Mouse (Mus musculus) embryonic facial prominence, embryonic 14.5 days (tissue): ENCODE measurements around the gene Csnk2b. TPM values are rescaled to one million over a fixed set of nuclear protein-coding genes. Genes with fewer than 3 reads are reported as not detected.

Experiments used
- ATAC-seq: fragments of 200-750 bp; cut with Nextera tagmentation; 2 replicates; pipeline ENCODE4 v1.8.0; 2017; ENCODE audit warnings: low read depth, moderate number of reproducible peaks, moderate TSS enrichment
- DNase-seq: peaks from one replicate; pipeline ENCODE4 v3.0.0-alpha.2; 2015; ENCODE audit warnings: low spot score
- H3K27ac ChIP-seq: fragments of 300-500 bp; sonication (generic); replicated peaks from 2 replicates; pipeline ENCODE4 v1.5.1; 2014; ENCODE audit warnings: low read depth, mild to moderate bottlenecking, low read length, moderate library complexity
- H3K27me3 ChIP-seq: fragments of 300-500 bp; sonication (generic); replicated peaks from 2 replicates; pipeline ENCODE4 v1.6.1; 2014; ENCODE audit warnings: low read length; ENCODE audit not compliant: control insufficient read depth, insufficient read depth
- H3K36me3 ChIP-seq: fragments of 300-500 bp; sonication (generic); 2 replicates; pipeline ENCODE4 v1.6.1; 2014; ENCODE audit warnings: low read length, mixed read lengths; ENCODE audit not compliant: control insufficient read depth, insufficient read depth
- H3K4me1 ChIP-seq: fragments of 300-500 bp; sonication (generic); 2 replicates; pipeline ENCODE4 v1.6.1; 2014; ENCODE audit warnings: antibody characterized with exemption, low read length; ENCODE audit not compliant: control insufficient read depth, insufficient read depth
- H3K4me2 ChIP-seq: fragments of 300-500 bp; sonication (generic); 2 replicates; pipeline ENCODE4 v1.6.1; 2014; ENCODE audit warnings: low read depth, mild to moderate bottlenecking, low read length, moderate library complexity, mixed read lengths
- H3K4me3 ChIP-seq: fragments of 300-500 bp; sonication (generic); 2 replicates; pipeline ENCODE4 v1.5.1; 2014; ENCODE audit warnings: low read depth, mild to moderate bottlenecking, low read length
- H3K9ac ChIP-seq: fragments of 300-500 bp; sonication (generic); 2 replicates; pipeline ENCODE4 v1.6.1; 2014; ENCODE audit warnings: low read depth, mild to moderate bottlenecking, low read length, moderate library complexity, mixed read lengths
- H3K9me3 ChIP-seq: fragments of 300-500 bp; sonication (generic); 2 replicates; pipeline ENCODE4 v1.6.1; 2016; ENCODE audit warnings: low read length; ENCODE audit not compliant: control insufficient read depth
- WGBS: fragments of 180-500 bp; shearing (Covaris S2); extraction: QIAGEN DNeasy Blood & Tissue Kit; methylation state at CpG from one replicate; pipeline ENCODE4 v1.1.7; 2014; 5-methylcytosine and 5-hydroxymethylcytosine counted together
- polyA plus RNA-seq: library from polyadenylated mRNA; unstranded; fragments of >200 nt; fragmentation: Nextera tagmentation; extraction: Ambion mirVana; gene quantifications from 2 replicates; pipeline ENCODE4 v1.2.1, GENCODE M21; 2014

Csnk2b gene
- polyA plus RNA-seq, 1 experiment from 2014 or later = 279 TPM

GRCm38 (mm10) chr17:35163326-35164081 lies 41.7 kb upstream of the Csnk2b start:
- H3K27me3 ChIP-seq = no peaks in the 10 kb centered on the region
- H3K9me3 ChIP-seq = no peaks in the 10 kb centered on the region
- peaks cover 21% of the 10 kb centered on the region for H3K4me1 ChIP-seq
- DNase-seq (no peak), ATAC-seq (no peak)
- 9% methylated on average over 8 of the region's 8 CpGs for WGBS
- peak overlapping the region; percentile 84 for H3K4me2 ChIP-seq
- H3K9ac ChIP-seq = peak overlapping the region; percentile 99
- H3K36me3 ChIP-seq = peaks cover 38% of the 10 kb centered on the region
- peak overlapping the region; percentile 93 for H3K4me3 ChIP-seq
- H3K27ac ChIP-seq = peak overlapping the region; percentile 94

GRCm38 (mm10) chr17:35162730-35163129 lies 40.9 kb upstream of the Csnk2b start:
- peak overlapping the region; percentile 84 for H3K4me2 ChIP-seq
- H3K4me3 ChIP-seq = peak overlapping the region; percentile 93
- H3K4me1 ChIP-seq = peaks cover 21% of the 10 kb centered on the region
- ATAC-seq = no peak
- H3K9me3 ChIP-seq = no peaks in the 10 kb centered on the region
- peaks cover 46% of the 10 kb centered on the region for H3K36me3 ChIP-seq
- H3K9ac ChIP-seq = peak overlapping the region; percentile 99
- 25% methylated on average over 12 of the region's 12 CpGs for WGBS
- no peaks in the 10 kb centered on the region for H3K27me3 ChIP-seq
- H3K27ac ChIP-seq = no peak overlapping the region
- no peak for DNase-seq

GRCm38 (mm10) chr17:35162121-35162520 lies 40.3 kb upstream of the Csnk2b start:
- Histone ChIP-seq H3K36me3 (peaks cover 52% of the 10 kb centered on the region), H3K9me3 (no peaks in the 10 kb centered on the region), H3K4me2 (peak overlapping the region; percentile 84), H3K4me1 (peaks cover 21% of the 10 kb centered on the region), H3K27me3 (no peaks in the 10 kb centered on the region), H3K27ac (no peak overlapping the region), H3K4me3 (peak overlapping the region; percentile 93), H3K9ac (peak overlapping the region; percentile 43; the same call in 1 of the 2 replicates)
- WGBS = 69% methylated on average over 14 of the region's 14 CpGs
- no peak for DNase-seq
- no peak for ATAC-seq

- DNase-seq (no peak), ATAC-seq (no peak)
- Histone ChIP-seq H3K4me3 (no peak overlapping the region), H3K9me3 (no peaks in the 10 kb centered on the region), H3K36me3 (peaks cover 59% of the 10 kb centered on the region), H3K9ac (no peak overlapping the region), H3K4me1 (peaks cover 20% of the 10 kb centered on the region), H3K4me2 (no peak overlapping the region), H3K27me3 (no peaks in the 10 kb centered on the region), H3K27ac (no peak overlapping the region)
- WGBS = 86% methylated on average over 11 of the region's 11 CpGs
These were observed 39.6 kb upstream of the Csnk2b start for GRCm38 (mm10) chr17:35161421-35161820.

- DNase-seq (no peak), ATAC-seq (no peak)
- H3K36me3 ChIP-seq = peaks cover 77% of the 10 kb centered on the region
- H3K27me3 ChIP-seq = no peaks in the 10 kb centered on the region
- H3K9me3 ChIP-seq = no peaks in the 10 kb centered on the region
- no peak overlapping the region for H3K27ac ChIP-seq
- H3K4me2 ChIP-seq = no peak overlapping the region
- peaks cover 12% of the 10 kb centered on the region for H3K4me1 ChIP-seq
- 83% methylated on average over 7 of the region's 7 CpGs for WGBS
- H3K4me3 ChIP-seq = no peak overlapping the region
- no peak overlapping the region for H3K9ac ChIP-seq
These were observed 37.8 kb upstream of the Csnk2b start for GRCm38 (mm10) chr17:35159638-35160037.

- ATAC-seq (no peak), DNase-seq (no peak)
- WGBS = 88% methylated on average over 16 of the region's 16 CpGs
- no peak overlapping the region for H3K27ac ChIP-seq
- no peaks in the 10 kb centered on the region for H3K9me3 ChIP-seq
- no peak overlapping the region for H3K4me3 ChIP-seq
- H3K4me1 ChIP-seq = peaks cover 12% of the 10 kb centered on the region
- no peak overlapping the region for H3K4me2 ChIP-seq
- peaks cover 83% of the 10 kb centered on the region for H3K36me3 ChIP-seq
- no peak overlapping the region for H3K9ac ChIP-seq
- H3K27me3 ChIP-seq = no peaks in the 10 kb centered on the region
These were observed 37.2 kb upstream of the Csnk2b start for GRCm38 (mm10) chr17:35158850-35159593.

- no peak overlapping the region for H3K27ac ChIP-seq
- 90% methylated on average over 8 of the region's 8 CpGs for WGBS
- H3K9me3 ChIP-seq = no peaks in the 10 kb centered on the region
- H3K4me2 ChIP-seq = no peak overlapping the region
- ATAC-seq = no peak
- H3K9ac ChIP-seq = no peak overlapping the region
- no peak overlapping the region for H3K4me3 ChIP-seq
- H3K27me3 ChIP-seq = no peaks in the 10 kb centered on the region
- peaks cover 96% of the 10 kb centered on the region for H3K36me3 ChIP-seq
- peaks cover 7% of the 10 kb centered on the region for H3K4me1 ChIP-seq
- no peak for DNase-seq
These were observed 35.9 kb upstream of the Csnk2b start for GRCm38 (mm10) chr17:35157661-35158175.

- ATAC-seq (no peak), DNase-seq (no peak)
- 89% methylated on average over 8 of the region's 8 CpGs for WGBS
- Histone ChIP-seq H3K27ac (no peak overlapping the region), H3K27me3 (no peaks in the 10 kb centered on the region), H3K36me3 (peaks cover 100% of the 10 kb centered on the region), H3K4me3 (no peak overlapping the region), H3K4me2 (no peak overlapping the region), H3K4me1 (peaks cover 3% of the 10 kb centered on the region; the same call in 1 of the 2 replicates), H3K9ac (no peak overlapping the region), H3K9me3 (no peaks in the 10 kb centered on the region)
These were observed 35.4 kb upstream of the Csnk2b start for GRCm38 (mm10) chr17:35157254-35157653.
